Mouse (Mus musculus): ENCODE results near the gene Angptl3. TPM values are rescaled to one million over a fixed set of nuclear protein-coding genes. Genes with fewer than 3 reads are reported as not detected.

Gene Angptl3
- polyA plus RNA-seq, 1 experiment from 2014 or later, result 1.5 TPM

GRCm38 (mm10) chr4:99078005-99078404 lies 47.3 kb downstream of the Angptl3 start:
- Histone ChIP-seq H3K4me3 (no peak overlapping the region), H3K9me3 (no peaks in the 10 kb centered on the region), H3K36me3 (replicated peaks) (peaks cover 77% of the 10 kb centered on the region), H3K27ac (replicated peaks) (no peak overlapping the region), H3K27me3 (replicated peaks; ENCODE audit: low read depth, poor library complexity, severe bottlenecking) (no peaks in the 10 kb centered on the region), H3K4me1 (no peaks in the 10 kb centered on the region)
- DNase-seq (ENCODE audit: low spot score), result no peak
- 90% methylated on average over 3 of the region's 3 CpGs for WGBS

DNA sequence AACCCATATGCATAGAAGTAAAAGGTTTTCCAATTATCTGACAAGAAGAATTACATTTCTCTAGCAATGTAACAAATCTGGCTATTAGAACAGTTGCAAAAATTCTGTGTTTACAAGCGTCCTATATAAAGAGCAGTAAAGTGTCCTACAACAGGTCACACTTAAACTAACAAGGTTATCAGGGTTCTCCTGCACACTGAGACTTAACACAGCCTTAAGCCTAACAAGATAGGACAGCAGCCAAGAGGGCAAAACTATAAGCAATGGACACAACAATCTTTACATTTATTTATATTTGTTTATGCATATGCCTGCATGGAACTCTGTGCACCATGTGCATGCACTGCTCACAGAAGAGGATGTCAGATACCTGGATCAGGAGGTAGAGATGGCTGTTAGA lies 50.4 kb downstream of the Angptl3 start:
- 86% methylated on average over 1 of the region's 1 CpGs for WGBS
- Histone ChIP-seq H3K27me3 (replicated peaks; ENCODE audit: low read depth, poor library complexity, severe bottlenecking) (no peaks in the 10 kb centered on the region), H3K36me3 (replicated peaks) (peaks cover 71% of the 10 kb centered on the region), H3K9me3 (no peaks in the 10 kb centered on the region), H3K27ac (replicated peaks) (no peak overlapping the region), H3K4me3 (no peak overlapping the region), H3K4me1 (no peaks in the 10 kb centered on the region)
- no peak for DNase-seq (ENCODE audit: low spot score)

- 93% methylated on average over 3 of the region's 3 CpGs for WGBS
- Histone ChIP-seq H3K9me3 (no peaks in the 10 kb centered on the region), H3K27me3 (replicated peaks; ENCODE audit: low read depth, poor library complexity, severe bottlenecking) (no peaks in the 10 kb centered on the region), H3K27ac (replicated peaks) (no peak overlapping the region), H3K36me3 (replicated peaks) (peaks cover 70% of the 10 kb centered on the region), H3K4me1 (no peaks in the 10 kb centered on the region), H3K4me3 (no peak overlapping the region)
- DNase-seq (ENCODE audit: low spot score), result no peak
These were observed 53.1 kb downstream of the Angptl3 start for GRCm38 (mm10) chr4:99083862-99084261.

- WGBS, result 92% methylated on average over 17 of the region's 17 CpGs
- no peak for DNase-seq (ENCODE audit: low spot score)
- Histone ChIP-seq H3K27ac (replicated peaks) (no peak overlapping the region), H3K27me3 (replicated peaks; ENCODE audit: low read depth, poor library complexity, severe bottlenecking) (no peaks in the 10 kb centered on the region), H3K36me3 (replicated peaks) (peaks cover 59% of the 10 kb centered on the region), H3K4me3 (no peak overlapping the region), H3K9me3 (no peaks in the 10 kb centered on the region), H3K4me1 (peaks cover 6% of the 10 kb centered on the region; the same call in 1 of the 2 replicates)
These were observed 57.2 kb downstream of the Angptl3 start for GRCm38 (mm10) chr4:99087760-99088485.

GRCm38 (mm10) chr4:99091151-99091701 lies 60.5 kb downstream of the Angptl3 start:
- no peaks in the 10 kb centered on the region for H3K9me3 ChIP-seq
- H3K4me1 ChIP-seq, result peaks cover 8% of the 10 kb centered on the region; the same call in 1 of the 2 replicates
- H3K27me3 ChIP-seq (replicated peaks; ENCODE audit: low read depth, poor library complexity, severe bottlenecking), result no peaks in the 10 kb centered on the region
- H3K4me3 ChIP-seq, result no peak overlapping the region
- H3K27ac ChIP-seq (replicated peaks), result no peak overlapping the region
- H3K36me3 ChIP-seq (replicated peaks), result peaks cover 46% of the 10 kb centered on the region
- no peak for DNase-seq (ENCODE audit: low spot score)
- 61% methylated on average over 3 of the region's 3 CpGs for WGBS

DNA sequence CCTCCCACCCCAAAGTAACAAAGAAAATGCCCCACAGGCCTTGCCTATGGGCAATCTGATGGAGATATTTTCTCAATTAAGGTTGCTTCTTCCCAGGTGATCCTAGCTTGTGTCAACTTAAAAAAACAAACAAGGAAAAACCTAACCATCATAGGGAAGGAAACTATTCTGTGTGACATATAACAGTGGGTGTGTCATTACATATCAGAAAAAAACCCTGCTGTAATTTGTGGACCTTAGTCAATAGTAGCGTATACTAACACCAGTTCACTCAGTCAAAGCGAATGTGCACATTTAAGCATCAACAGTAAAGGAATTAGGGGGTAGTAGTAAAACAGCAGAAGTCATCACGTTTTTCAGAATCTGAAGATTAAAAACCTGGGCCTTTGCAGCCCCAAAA lies 61.0 kb downstream of the Angptl3 start:
- no peaks in the 10 kb centered on the region for H3K9me3 ChIP-seq
- no peak overlapping the region for H3K4me3 ChIP-seq
- 92% methylated on average over 3 of the region's 3 CpGs for WGBS
- peaks cover 41% of the 10 kb centered on the region for H3K36me3 ChIP-seq (replicated peaks)
- no peak overlapping the region for H3K27ac ChIP-seq (replicated peaks)
- no peak for DNase-seq (ENCODE audit: low spot score)
- no peaks in the 10 kb centered on the region for H3K27me3 ChIP-seq (replicated peaks; ENCODE audit: low read depth, poor library complexity, severe bottlenecking)
- peaks cover 8% of the 10 kb centered on the region; the same call in 1 of the 2 replicates for H3K4me1 ChIP-seq

Other genes starting within 250 kb of the Angptl3 start
- 2.1 and 2.5 TPM in 2 replicates for gene Kank4, start 213.4 kb upstream of the Angptl3 start, polyA plus RNA-seq (2016; fragmentation: Nextera tagmentation; extraction: Ambion mirVana)
- not detected in 2 replicates for gene I0C0044D17Rik, start 207.1 kb upstream of the Angptl3 start, polyA plus RNA-seq (2016; fragmentation: Nextera tagmentation; extraction: Ambion mirVana)
- 98.8 and 102 TPM in 2 replicates for gene Usp1, start 107.1 kb upstream of the Angptl3 start, polyA plus RNA-seq (2016; fragmentation: Nextera tagmentation; extraction: Ambion mirVana)
- 81.8 and 82.1 TPM in 2 replicates for gene Dock7, start 90.0 kb downstream of the Angptl3 start, polyA plus RNA-seq (2016; fragmentation: Nextera tagmentation; extraction: Ambion mirVana)
- 12.7 and 15.0 TPM in 2 replicates for gene Atg4c, start 163.0 kb downstream of the Angptl3 start, polyA plus RNA-seq (2016; fragmentation: Nextera tagmentation; extraction: Ambion mirVana)

Measured in embryonic facial prominence, embryonic 10.5 days (tissue).